Mouse (Mus musculus): ENCODE data around the gene Cldn13. TPM values are rescaled to one million over a fixed set of nuclear protein-coding genes. Genes with fewer than 3 reads are reported as not detected.

The Cldn13 gene
- not detected for polyA plus RNA-seq (2017; shearing (Covaris generic))

DNA sequence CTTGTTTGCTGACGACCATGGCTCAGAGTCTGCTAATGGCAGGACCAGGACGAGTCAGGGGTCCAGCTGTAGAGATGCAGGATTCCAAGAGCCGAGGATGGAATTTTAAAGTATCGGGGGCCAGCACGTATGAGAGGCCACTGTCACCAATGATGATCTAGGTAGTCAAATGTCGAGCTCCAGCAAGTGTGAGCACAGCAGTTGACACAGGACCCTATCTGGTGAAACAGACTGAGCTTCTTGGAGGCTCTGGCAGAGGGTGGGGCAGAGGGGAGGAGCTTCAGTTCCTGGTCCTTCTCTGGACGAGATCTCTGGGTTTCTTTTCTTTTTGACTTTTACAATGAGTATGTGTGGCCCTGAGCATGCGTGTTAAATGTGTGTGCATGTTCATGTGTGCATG, at the start of gene Cldn13:
Gene Cldn13 (minus strand): TSS at position 216 of the 400 bp plus-strand sequence.

GRCm38 (mm10) chr5:134946857-134947255, 31.5 kb upstream of the Cldn13 start, which contains the start of gene Cldn4:
Gene Cldn4 (minus strand): TSS chr5:134946934.

DNA sequence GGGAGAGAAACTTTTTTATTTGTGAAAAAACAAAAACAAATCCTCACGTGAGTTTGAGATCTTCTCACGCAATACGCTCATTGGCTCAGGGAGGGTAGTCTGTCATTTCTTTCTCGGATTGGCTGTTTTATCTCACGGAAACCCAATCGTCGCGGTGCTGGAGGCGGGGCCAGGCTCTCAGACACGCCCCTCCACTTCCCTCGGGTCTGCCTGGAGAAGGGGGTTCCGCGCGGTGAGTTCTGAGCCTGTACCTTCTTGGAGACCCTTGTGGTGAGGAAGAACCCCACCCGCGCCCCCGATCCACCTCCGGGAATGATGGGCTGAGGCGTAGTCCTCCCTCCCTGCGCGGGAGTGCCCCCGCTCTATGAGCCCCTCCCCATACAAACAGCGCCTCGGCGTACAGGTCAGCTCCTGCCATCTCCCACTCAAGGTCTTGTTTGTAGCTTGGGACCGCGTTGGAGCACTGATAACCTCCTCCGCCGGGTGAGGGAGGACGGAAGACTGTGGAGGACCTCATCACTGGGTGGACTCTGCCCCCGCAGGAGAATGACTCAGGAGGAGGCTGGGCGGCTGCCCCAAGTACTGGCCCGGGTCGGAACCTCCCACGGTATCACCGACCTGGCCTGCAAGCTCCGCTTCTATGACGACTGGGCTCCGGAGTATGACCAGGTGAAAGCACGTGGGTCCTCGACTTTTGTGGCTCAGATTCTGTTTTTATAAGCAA, 17.0 kb upstream of the Cldn13 start, which contains the start of gene Mettl27:
Gene Mettl27 (plus strand): TSS at position 190 of the 724 bp plus-strand sequence.

DNA sequence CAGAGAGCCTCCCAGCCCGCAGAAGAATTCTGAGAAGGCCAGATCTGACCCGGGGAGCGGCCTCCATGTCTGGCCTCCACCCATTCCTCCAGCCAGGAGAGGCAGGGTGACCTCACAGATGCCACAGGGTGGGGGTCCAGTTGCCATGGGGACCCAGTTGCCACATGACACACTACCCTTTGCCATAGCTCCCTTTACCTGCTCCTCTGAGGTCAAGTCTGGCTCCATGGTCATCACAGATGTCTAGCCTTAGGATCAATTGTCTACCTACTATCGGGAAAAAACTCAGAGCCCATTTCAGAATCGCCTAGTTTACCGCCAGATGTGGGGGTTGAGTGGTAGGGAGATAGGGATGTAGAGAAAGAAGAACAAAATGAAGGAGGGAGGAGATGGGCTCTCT, 8.7 kb downstream of the Cldn13 start, which contains the start of gene Tmem270:
Gene Tmem270 (minus strand): TSS at position 101 of the 400 bp plus-strand sequence.

Other genes starting within 250 kb of the Cldn13 start
- 14.3 TPM for gene Limk1, start 226.9 kb downstream of the Cldn13 start, polyA plus RNA-seq (2017; shearing (Covaris generic))
- not detected for gene Eln, start 168.2 kb downstream of the Cldn13 start, polyA plus RNA-seq (2017; shearing (Covaris generic))
- not detected for gene Tmem270, start 8.8 kb downstream of the Cldn13 start, polyA plus RNA-seq (2017; shearing (Covaris generic))
- gene Mettl27, start 16.8 kb upstream of the Cldn13 start, polyA plus RNA-seq (2017; shearing (Covaris generic)): 4.1 TPM
- not detected for gene Cldn4, start 31.4 kb upstream of the Cldn13 start, polyA plus RNA-seq (2017; shearing (Covaris generic))
- gene Cldn3, start 70.7 kb upstream of the Cldn13 start, polyA plus RNA-seq (2017; shearing (Covaris generic)): not detected
- 64.6 TPM for gene Abhd11, start 93.6 kb upstream of the Cldn13 start, polyA plus RNA-seq (2017; shearing (Covaris generic))
- 4.2 TPM for gene Stx1a, start 108.0 kb upstream of the Cldn13 start, polyA plus RNA-seq (2017; shearing (Covaris generic))
- gene Dnajc30, start 148.7 kb upstream of the Cldn13 start, polyA plus RNA-seq (2017; shearing (Covaris generic)): 9.6 TPM
- 86.6 TPM for gene Bud23, start 149.4 kb upstream of the Cldn13 start, polyA plus RNA-seq (2017; shearing (Covaris generic))
- gene Vps37d, start 162.7 kb upstream of the Cldn13 start, polyA plus RNA-seq (2017; shearing (Covaris generic)): not detected
- not detected for gene Mlxipl, start 174.4 kb upstream of the Cldn13 start, polyA plus RNA-seq (2017; shearing (Covaris generic))
- 19.3 TPM for gene Tbl2, start 234.1 kb upstream of the Cldn13 start, polyA plus RNA-seq (2017; shearing (Covaris generic))

Data from effector memory CD4-positive, alpha-beta T cell, adult 5 months (primary cell).